Mouse (Mus musculus): ENCODE measurements at regions not wholly inside any gene's neighbourhood (a gene's known extent, or its start where the extent isn't known, plus 50 kb on each side); places are given as distances from the start of the nearest gene placed in this dataset.
A peak's percentile ranks its signal among the peaks of the same experiment; 100 is the strongest.

GRCm38 (mm10) chr1:143464863-143465262 is 175.6 kb upstream of the B3galt2 start:
- H3K9me3 ChIP-seq (replicated peaks; ENCODE audit: control insufficient read depth, low read length), result no peaks in the 10 kb centered on the region
- H3K4me1 ChIP-seq (ENCODE audit: control insufficient read depth, insufficient read depth, low read length), result no peaks in the 10 kb centered on the region
- H3K4me3 ChIP-seq (ENCODE audit: low read depth, low read length), result no peak overlapping the region
- no peak overlapping the region for H3K9ac ChIP-seq (ENCODE audit: low read depth, low read length)
- no peak for ATAC-seq (replicated peaks; ENCODE audit: insufficient number of reproducible peaks, low FRiP score, low TSS enrichment)
- WGBS (ENCODE audit: insufficient replicate concordance), result 59% methylated on average over 2 of the region's 2 CpGs
- no peak overlapping the region for H3K4me2 ChIP-seq
- no peak overlapping the region for H3K27ac ChIP-seq (ENCODE audit: low read depth, low read length)
- no peaks in the 10 kb centered on the region for H3K27me3 ChIP-seq (ENCODE audit: control insufficient read depth, insufficient read depth, low read length)
- no peaks in the 10 kb centered on the region for H3K36me3 ChIP-seq (ENCODE audit: control insufficient read depth, insufficient read depth, low read length)

GRCm38 (mm10) chr1:143466092-143466491 is 174.4 kb upstream of the B3galt2 start:
- 79% methylated on average over 3 of the region's 3 CpGs for WGBS (ENCODE audit: insufficient replicate concordance)
- Histone ChIP-seq H3K4me2 (no peak overlapping the region), H3K9ac (ENCODE audit: low read depth, low read length) (no peak overlapping the region), H3K9me3 (replicated peaks; ENCODE audit: control insufficient read depth, low read length) (no peaks in the 10 kb centered on the region), H3K27me3 (ENCODE audit: control insufficient read depth, insufficient read depth, low read length) (no peaks in the 10 kb centered on the region), H3K4me3 (ENCODE audit: low read depth, low read length) (no peak overlapping the region), H3K27ac (ENCODE audit: low read depth, low read length) (no peak overlapping the region), H3K4me1 (ENCODE audit: control insufficient read depth, insufficient read depth, low read length) (no peaks in the 10 kb centered on the region), H3K36me3 (ENCODE audit: control insufficient read depth, insufficient read depth, low read length) (no peaks in the 10 kb centered on the region)
- no peak for ATAC-seq (replicated peaks; ENCODE audit: insufficient number of reproducible peaks, low FRiP score, low TSS enrichment)

GRCm38 (mm10) chr1:143475329-143475728 is 165.1 kb upstream of the B3galt2 start:
- no peaks in the 10 kb centered on the region for H3K4me1 ChIP-seq (ENCODE audit: control insufficient read depth, insufficient read depth, low read length)
- H3K9ac ChIP-seq (ENCODE audit: low read depth, low read length), result no peak overlapping the region
- H3K4me3 ChIP-seq (ENCODE audit: low read depth, low read length), result no peak overlapping the region
- no peaks in the 10 kb centered on the region for H3K36me3 ChIP-seq (ENCODE audit: control insufficient read depth, insufficient read depth, low read length)
- no peaks in the 10 kb centered on the region for H3K27me3 ChIP-seq (ENCODE audit: control insufficient read depth, insufficient read depth, low read length)
- no peak for ATAC-seq (replicated peaks; ENCODE audit: insufficient number of reproducible peaks, low FRiP score, low TSS enrichment)
- H3K9me3 ChIP-seq (replicated peaks; ENCODE audit: control insufficient read depth, low read length), result no peaks in the 10 kb centered on the region
- WGBS (ENCODE audit: insufficient replicate concordance), result 75% methylated on average over 2 of the region's 2 CpGs
- H3K27ac ChIP-seq (ENCODE audit: low read depth, low read length), result no peak overlapping the region
- no peak overlapping the region for H3K4me2 ChIP-seq

- Histone ChIP-seq H3K9ac (ENCODE audit: low read depth, low read length) (no peak overlapping the region), H3K4me3 (ENCODE audit: low read depth, low read length) (no peak overlapping the region), H3K27me3 (ENCODE audit: control insufficient read depth, insufficient read depth, low read length) (no peaks in the 10 kb centered on the region), H3K4me1 (ENCODE audit: control insufficient read depth, insufficient read depth, low read length) (no peaks in the 10 kb centered on the region), H3K27ac (ENCODE audit: low read depth, low read length) (no peak overlapping the region), H3K36me3 (ENCODE audit: control insufficient read depth, insufficient read depth, low read length) (no peaks in the 10 kb centered on the region), H3K4me2 (no peak overlapping the region), H3K9me3 (replicated peaks; ENCODE audit: control insufficient read depth, low read length) (no peaks in the 10 kb centered on the region)
- ATAC-seq (replicated peaks; ENCODE audit: insufficient number of reproducible peaks, low FRiP score, low TSS enrichment), result no peak
- 80% methylated on average over 4 of the region's 4 CpGs for WGBS (ENCODE audit: insufficient replicate concordance)
Observed at GRCm38 (mm10) chr1:143483345-143483744, 157.1 kb upstream of the B3galt2 start.

GRCm38 (mm10) chr1:143484936-143485335 is 155.5 kb upstream of the B3galt2 start:
- Histone ChIP-seq H3K9me3 (replicated peaks; ENCODE audit: control insufficient read depth, low read length) (no peaks in the 10 kb centered on the region), H3K4me2 (no peak overlapping the region), H3K4me1 (ENCODE audit: control insufficient read depth, insufficient read depth, low read length) (no peaks in the 10 kb centered on the region), H3K9ac (ENCODE audit: low read depth, low read length) (no peak overlapping the region), H3K36me3 (ENCODE audit: control insufficient read depth, insufficient read depth, low read length) (no peaks in the 10 kb centered on the region), H3K27ac (ENCODE audit: low read depth, low read length) (no peak overlapping the region), H3K4me3 (ENCODE audit: low read depth, low read length) (no peak overlapping the region), H3K27me3 (ENCODE audit: control insufficient read depth, insufficient read depth, low read length) (no peaks in the 10 kb centered on the region)
- no peak for ATAC-seq (replicated peaks; ENCODE audit: insufficient number of reproducible peaks, low FRiP score, low TSS enrichment)
- WGBS (ENCODE audit: insufficient replicate concordance), result 50% methylated on average over 1 of the region's 1 CpGs

- no peak overlapping the region for H3K4me3 ChIP-seq (ENCODE audit: low read depth, low read length)
- H3K27ac ChIP-seq (ENCODE audit: low read depth, low read length), result no peak overlapping the region
- ATAC-seq (replicated peaks; ENCODE audit: insufficient number of reproducible peaks, low FRiP score, low TSS enrichment), result no peak
- H3K9ac ChIP-seq (ENCODE audit: low read depth, low read length), result no peak overlapping the region
- no peaks in the 10 kb centered on the region for H3K4me1 ChIP-seq (ENCODE audit: control insufficient read depth, insufficient read depth, low read length)
- H3K27me3 ChIP-seq (ENCODE audit: control insufficient read depth, insufficient read depth, low read length), result no peaks in the 10 kb centered on the region
- H3K9me3 ChIP-seq (replicated peaks; ENCODE audit: control insufficient read depth, low read length), result no peaks in the 10 kb centered on the region
- WGBS (ENCODE audit: insufficient replicate concordance), result 71% methylated on average over 8 of the region's 8 CpGs
- H3K36me3 ChIP-seq (ENCODE audit: control insufficient read depth, insufficient read depth, low read length), result no peaks in the 10 kb centered on the region
- no peak overlapping the region for H3K4me2 ChIP-seq
Observed at GRCm38 (mm10) chr1:143497092-143497491, 143.4 kb upstream of the B3galt2 start.

GRCm38 (mm10) chr1:143503436-143504065 is 136.9 kb upstream of the B3galt2 start:
- Histone ChIP-seq H3K36me3 (ENCODE audit: control insufficient read depth, insufficient read depth, low read length) (no peaks in the 10 kb centered on the region), H3K4me3 (ENCODE audit: low read depth, low read length) (no peak overlapping the region), H3K27me3 (ENCODE audit: control insufficient read depth, insufficient read depth, low read length) (no peaks in the 10 kb centered on the region), H3K4me1 (ENCODE audit: control insufficient read depth, insufficient read depth, low read length) (peaks cover 4% of the 10 kb centered on the region; the same call in 1 of the 2 replicates), H3K27ac (ENCODE audit: low read depth, low read length) (peak overlapping the region; percentile 74), H3K9me3 (replicated peaks; ENCODE audit: control insufficient read depth, low read length) (no peaks in the 10 kb centered on the region), H3K9ac (ENCODE audit: low read depth, low read length) (0 out of 2 replicates have a peak overlapping the region, but pooled peaks have one; percentile 16), H3K4me2 (peak overlapping the region; percentile 53)
- WGBS (ENCODE audit: insufficient replicate concordance), result 24% methylated on average over 11 of the region's 11 CpGs
- ATAC-seq (replicated peaks; ENCODE audit: insufficient number of reproducible peaks, low FRiP score, low TSS enrichment), result peak; percentile 76

- Histone ChIP-seq H3K4me3 (ENCODE audit: low read depth, low read length) (no peak overlapping the region), H3K4me2 (no peak overlapping the region), H3K9ac (ENCODE audit: low read depth, low read length) (no peak overlapping the region), H3K4me1 (ENCODE audit: control insufficient read depth, insufficient read depth, low read length) (peaks cover 4% of the 10 kb centered on the region; the same call in 1 of the 2 replicates), H3K9me3 (replicated peaks; ENCODE audit: control insufficient read depth, low read length) (no peaks in the 10 kb centered on the region), H3K27ac (ENCODE audit: low read depth, low read length) (no peak overlapping the region), H3K36me3 (ENCODE audit: control insufficient read depth, insufficient read depth, low read length) (no peaks in the 10 kb centered on the region), H3K27me3 (ENCODE audit: control insufficient read depth, insufficient read depth, low read length) (no peaks in the 10 kb centered on the region)
- 61% methylated on average over 3 of the region's 3 CpGs for WGBS (ENCODE audit: insufficient replicate concordance)
- no peak for ATAC-seq (replicated peaks; ENCODE audit: insufficient number of reproducible peaks, low FRiP score, low TSS enrichment)
Observed at GRCm38 (mm10) chr1:143504066-143504440, 136.4 kb upstream of the B3galt2 start.

GRCm38 (mm10) chr1:143505318-143505717 is 135.1 kb upstream of the B3galt2 start:
- Histone ChIP-seq H3K27ac (ENCODE audit: low read depth, low read length) (no peak overlapping the region), H3K4me3 (ENCODE audit: low read depth, low read length) (no peak overlapping the region), H3K9ac (ENCODE audit: low read depth, low read length) (no peak overlapping the region), H3K4me1 (ENCODE audit: control insufficient read depth, insufficient read depth, low read length) (peaks cover 4% of the 10 kb centered on the region; the same call in 1 of the 2 replicates), H3K36me3 (ENCODE audit: control insufficient read depth, insufficient read depth, low read length) (no peaks in the 10 kb centered on the region), H3K27me3 (ENCODE audit: control insufficient read depth, insufficient read depth, low read length) (no peaks in the 10 kb centered on the region), H3K4me2 (no peak overlapping the region), H3K9me3 (replicated peaks; ENCODE audit: control insufficient read depth, low read length) (no peaks in the 10 kb centered on the region)
- WGBS (ENCODE audit: insufficient replicate concordance), result 88% methylated on average over 1 of the region's 1 CpGs
- ATAC-seq (replicated peaks; ENCODE audit: insufficient number of reproducible peaks, low FRiP score, low TSS enrichment), result no peak
